Mouse (Mus musculus) liver, adult 2 months (tissue): Measurements from ENCODE around the gene Phf21b. TPM values are rescaled to one million over a fixed set of nuclear protein-coding genes. Genes with fewer than 3 reads are reported as not detected.
A peak's percentile ranks its signal among the peaks of the same experiment; 100 is the strongest.

Source experiments
- DNase-seq: peaks from one replicate; pipeline ENCODE4 v3.0.0-alpha.2; 2011; ENCODE audit warnings: low read depth, low spot score; ENCODE audit errors: extremely low read depth
- H3K27ac ChIP-seq: fragments of 200-500 bp; replicated peaks from 2 replicates; pipeline ENCODE4 v1.5.1; 2012; ENCODE audit warnings: low read depth, mild to moderate bottlenecking, control low read depth, inconsistent platforms, low read length; ENCODE audit not compliant: insufficient read depth
- H3K27me3 ChIP-seq: fragments of 200-500 bp; 2 replicates; pipeline ENCODE4 v1.6.1; 2012; ENCODE audit warnings: mild to moderate bottlenecking, moderate library complexity, low read length, inconsistent platforms; ENCODE audit not compliant: control insufficient read depth, insufficient read depth
- H3K36me3 ChIP-seq: fragments of 200-500 bp; 2 replicates; pipeline ENCODE4 v1.6.1; 2012; ENCODE audit warnings: low read length, inconsistent platforms; ENCODE audit not compliant: control insufficient read depth, insufficient read depth
- H3K4me1 ChIP-seq: fragments of 200-500 bp; 2 replicates; pipeline ENCODE4 v1.6.1; 2011; ENCODE audit warnings: low read length; ENCODE audit not compliant: control insufficient read depth, insufficient read depth
- H3K4me3 ChIP-seq: fragments of 200-500 bp; 2 replicates; pipeline ENCODE4 v1.5.1; 2011; ENCODE audit warnings: low read depth, mild to moderate bottlenecking, control low read depth, low read length, moderate library complexity; ENCODE audit not compliant: insufficient read depth
- H3K79me2 ChIP-seq: fragments of 200-500 bp; 2 replicates; pipeline ENCODE4 v1.6.1; 2012; ENCODE audit warnings: inconsistent platforms, mild to moderate bottlenecking, low read length, moderate library complexity; ENCODE audit not compliant: control insufficient read depth, insufficient read depth
- H3K9ac ChIP-seq: fragments of 200-500 bp; 2 replicates; pipeline ENCODE4 v1.6.1; 2012; ENCODE audit warnings: low read depth, mild to moderate bottlenecking, control low read depth, inconsistent platforms, low read length
- CTCF ChIP-seq: fragments of 200-500 bp; IDR thresholded peaks from 2 replicates; pipeline ENCODE4 v1.5.1; 2011; ENCODE audit warnings: low read depth, low read length, control low read depth
- POLR2A ChIP-seq: fragments of 200-500 bp; IDR thresholded peaks from 2 replicates; pipeline ENCODE4 v1.6.1; 2011; ENCODE audit warnings: low read length, control low read depth; ENCODE audit not compliant: insufficient read depth; ENCODE audit errors: extremely low read depth
- WGBS: fragments of 180-500 bp; shearing (Covaris S2); methylation state at CpG from one replicate; pipeline ENCODE4 v1.1.7; 2018; 5-methylcytosine and 5-hydroxymethylcytosine counted together
- polyA plus RNA-seq: library from polyadenylated mRNA; depleted of rRNA; stranded (reverse); fragments of >200 nt; gene quantifications from 2 replicates; pipeline ENCODE4 v1.2.3, GENCODE M21; 2012
- total RNA-seq: library from RNA; depleted of rRNA; stranded (reverse); fragments of >200 nt; gene quantifications from 2 replicates; pipeline ENCODE4 v1.2.3, GENCODE M21; 2014

Gene Phf21b
- total and polyA plus RNA-seq, 2 experiments: 0.28 to 0.29 TPM

DNA sequence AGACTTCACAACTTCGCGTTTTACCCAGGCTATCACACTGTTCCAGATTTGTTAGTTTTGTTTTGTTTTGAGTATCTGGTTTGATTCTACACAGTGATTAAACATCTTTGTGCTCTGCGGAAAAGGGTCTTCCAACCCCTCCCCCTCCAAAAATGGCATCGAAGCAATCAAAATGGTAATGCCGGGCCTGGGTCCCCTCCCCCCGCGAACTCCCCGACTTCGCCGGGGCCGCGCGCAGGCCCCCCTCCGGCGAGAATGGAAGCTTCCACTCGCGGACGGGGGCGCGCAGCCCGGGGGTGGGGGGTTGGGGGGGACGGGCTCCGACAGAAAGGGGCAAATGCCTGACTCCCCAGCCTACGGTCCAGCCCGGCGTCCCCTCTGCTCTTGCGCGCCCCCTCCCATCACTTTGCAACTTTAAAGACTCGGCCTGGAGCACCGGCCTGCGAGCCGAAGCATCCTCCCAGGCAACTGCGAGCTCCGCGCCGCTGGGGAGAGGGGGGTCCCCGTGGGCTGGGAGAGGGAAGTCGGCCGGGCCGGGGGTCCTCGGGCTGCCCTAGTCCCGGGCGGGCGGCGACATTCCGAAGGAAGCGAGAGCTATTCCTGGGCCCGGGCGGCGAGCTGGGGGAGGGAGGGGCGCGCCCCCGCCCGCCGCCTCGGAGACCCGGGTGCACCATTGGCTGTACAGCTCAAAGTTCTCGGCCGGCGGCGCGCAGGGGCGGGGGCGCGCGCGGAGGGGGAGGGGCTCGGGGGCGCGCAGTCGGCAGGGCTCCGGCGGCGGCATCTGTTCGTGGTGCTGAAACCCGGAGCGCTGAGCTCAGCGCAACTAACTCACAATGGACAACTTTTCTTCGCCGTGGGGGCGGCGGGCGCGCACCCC is 2.4 kb downstream of the Phf21b start:
- TF ChIP-seq POLR2A: no peak
- TF ChIP-seq CTCF: no peak
- Histone ChIP-seq H3K9ac (peak overlapping the region; percentile 67), H3K79me2 (no peaks in the 10 kb centered on the region), H3K36me3 (no peaks in the 10 kb centered on the region), H3K27ac (no peak overlapping the region), H3K4me1 (peaks cover 7% of the 10 kb centered on the region; the same call in 1 of the 2 replicates), H3K27me3 (peaks cover 9% of the 10 kb centered on the region; the same call in 1 of the 2 replicates), H3K4me3 (peak overlapping the region; percentile 69)
- no peak for DNase-seq
- WGBS: 2% methylated on average over 60 of the region's 84 CpGs

DNA sequence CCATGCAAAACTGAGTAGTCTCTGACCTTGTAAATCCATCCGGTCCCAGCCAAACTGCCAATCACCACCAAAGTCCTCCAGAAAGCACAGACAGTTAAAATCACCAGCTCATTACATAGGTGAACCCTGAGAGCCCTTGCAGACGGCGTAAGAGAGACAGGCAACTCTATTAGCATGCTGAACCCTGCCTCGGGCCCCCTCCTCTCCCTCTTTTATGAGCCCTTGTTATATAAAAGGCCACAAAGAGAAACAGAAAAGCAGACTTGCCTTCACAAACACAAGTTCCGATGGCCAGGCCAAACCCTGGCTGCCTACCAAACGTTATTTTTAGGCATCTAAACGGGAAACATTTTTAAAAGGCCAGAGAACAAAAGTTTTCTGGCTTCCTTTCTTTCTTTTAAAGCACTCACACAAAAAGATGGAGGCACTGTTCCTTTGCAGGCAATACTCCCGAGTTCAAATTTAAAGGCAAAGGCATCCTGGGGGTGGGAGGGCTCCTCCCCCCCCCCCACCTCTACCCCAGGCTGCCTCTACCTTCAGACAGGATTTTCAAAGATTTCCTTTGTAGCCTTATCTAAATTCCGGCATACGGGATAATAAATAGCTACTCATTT is 3.3 kb downstream of the Phf21b start:
- Histone ChIP-seq H3K4me1 (peaks cover 7% of the 10 kb centered on the region; the same call in 1 of the 2 replicates), H3K9ac (no peak overlapping the region), H3K27me3 (peaks cover 9% of the 10 kb centered on the region; the same call in 1 of the 2 replicates), H3K36me3 (no peaks in the 10 kb centered on the region), H3K27ac (no peak overlapping the region), H3K4me3 (no peak overlapping the region), H3K79me2 (no peaks in the 10 kb centered on the region)
- DNase-seq: no peak
- 25% methylated on average over 10 of the region's 10 CpGs for WGBS
- no peak for TF ChIP-seq CTCF
- TF ChIP-seq POLR2A: no peak

DNA sequence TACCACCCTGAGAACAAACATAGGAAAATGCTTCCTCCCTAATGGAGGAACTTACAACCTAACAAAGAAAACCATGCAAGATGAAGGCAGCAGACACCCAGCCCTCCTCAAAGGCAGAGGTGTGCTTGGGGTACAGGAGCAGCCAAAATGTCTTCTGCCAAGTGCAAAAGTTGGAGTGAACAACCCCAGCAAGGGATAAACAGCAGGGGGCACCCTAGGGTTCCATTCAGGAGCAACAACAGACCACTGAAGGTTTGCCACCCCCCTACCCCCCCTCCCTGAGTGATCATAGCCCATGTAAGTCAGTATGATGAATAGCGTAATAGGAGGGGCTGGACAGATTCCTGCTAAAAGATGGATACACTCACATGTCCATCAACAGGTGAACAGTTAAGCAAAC is 5.5 kb downstream of the Phf21b start:
- no peaks in the 10 kb centered on the region for H3K36me3 ChIP-seq
- no peak overlapping the region for H3K27ac ChIP-seq
- WGBS: 100% methylated on average over 1 of the region's 1 CpGs
- peaks cover 5% of the 10 kb centered on the region; the same call in 1 of the 2 replicates for H3K4me1 ChIP-seq
- TF ChIP-seq POLR2A (no peak), CTCF (no peak)
- no peak overlapping the region for H3K9ac ChIP-seq
- DNase-seq: no peak
- no peaks in the 10 kb centered on the region for H3K79me2 ChIP-seq
- no peak overlapping the region for H3K4me3 ChIP-seq
- peaks cover 9% of the 10 kb centered on the region; the same call in 1 of the 2 replicates for H3K27me3 ChIP-seq

DNA sequence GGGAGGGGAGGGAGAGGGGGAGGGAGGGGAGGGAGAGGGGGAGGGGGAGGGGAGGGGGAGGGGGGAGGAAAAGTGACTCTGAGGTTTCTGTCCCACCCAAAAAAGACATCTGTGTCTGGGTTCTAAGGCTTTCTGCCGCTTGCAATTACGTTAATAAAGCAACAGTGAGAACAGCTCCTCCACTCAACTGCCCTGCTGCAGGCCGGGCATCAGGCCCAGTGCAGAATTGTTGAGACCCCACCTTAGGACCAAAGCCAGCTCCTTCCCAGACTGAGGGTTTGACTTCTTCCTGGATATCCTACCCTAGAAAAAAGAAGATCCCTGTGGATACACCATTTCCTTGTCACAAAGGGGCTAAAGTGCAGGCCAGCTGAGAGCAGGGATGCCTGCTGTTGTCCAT is 9.6 kb downstream of the Phf21b start:
- no peak for DNase-seq
- H3K4me3 ChIP-seq: no peak overlapping the region
- H3K36me3 ChIP-seq: no peaks in the 10 kb centered on the region
- no peaks in the 10 kb centered on the region for H3K27me3 ChIP-seq
- no peak for TF ChIP-seq CTCF
- no peak for TF ChIP-seq POLR2A
- H3K79me2 ChIP-seq: no peaks in the 10 kb centered on the region
- WGBS: 84% methylated on average over 3 of the region's 3 CpGs
- no peak overlapping the region for H3K27ac ChIP-seq
- H3K4me1 ChIP-seq: no peaks in the 10 kb centered on the region
- no peak overlapping the region for H3K9ac ChIP-seq

DNA sequence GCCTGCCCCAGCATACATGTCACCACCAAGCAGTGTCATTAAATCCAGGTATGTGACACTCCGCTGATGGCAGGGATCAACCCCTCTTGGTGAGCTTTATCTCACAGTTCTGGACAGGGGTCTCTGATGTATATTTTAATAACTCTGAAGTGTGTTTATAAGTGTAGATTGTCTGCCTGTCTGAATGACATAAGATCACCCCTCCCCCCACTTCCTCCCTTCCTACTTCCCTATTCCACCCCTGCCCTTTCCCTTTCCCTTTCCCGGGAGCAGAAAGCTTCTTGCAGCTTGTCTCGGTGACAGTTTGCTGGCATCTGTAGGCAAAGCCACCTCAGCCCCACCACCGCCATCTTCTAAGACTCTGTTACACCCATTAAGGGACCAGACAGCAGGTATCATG is 11.0 kb downstream of the Phf21b start:
- H3K27me3 ChIP-seq: no peaks in the 10 kb centered on the region
- TF ChIP-seq CTCF (no peak), POLR2A (no peak)
- no peak for DNase-seq

DNA sequence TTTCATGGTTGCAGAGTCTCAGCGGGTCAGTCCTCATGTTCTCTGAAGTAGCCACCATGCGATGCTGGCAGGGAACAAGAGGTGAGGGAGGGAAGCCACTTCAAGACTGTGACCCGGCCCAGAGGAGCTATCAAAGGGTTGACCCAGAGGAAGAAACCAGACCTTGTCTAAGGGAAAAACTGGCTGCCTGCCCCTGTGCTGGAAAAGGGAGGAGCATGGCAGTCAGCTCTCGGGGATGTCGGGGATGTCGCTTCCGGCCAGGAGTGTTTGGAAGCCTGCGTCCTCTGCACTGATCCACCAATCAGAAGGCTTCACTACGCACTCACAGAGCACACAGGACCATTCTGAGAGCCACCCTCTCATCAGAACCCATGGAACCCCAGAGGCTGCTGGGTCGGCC is 12.8 kb downstream of the Phf21b start:
- Histone ChIP-seq H3K79me2 (no peaks in the 10 kb centered on the region), H3K9ac (no peak overlapping the region), H3K27me3 (no peaks in the 10 kb centered on the region), H3K27ac (no peak overlapping the region), H3K36me3 (no peaks in the 10 kb centered on the region), H3K4me1 (no peaks in the 10 kb centered on the region), H3K4me3 (no peak overlapping the region)
- WGBS: 65% methylated on average over 10 of the region's 10 CpGs
- DNase-seq: no peak
- TF ChIP-seq POLR2A (no peak), CTCF (no peak)

More for the DNA sequence above, 11.0 kb downstream of the Phf21b start:
- no peak overlapping the region for H3K9ac ChIP-seq
- H3K4me3 ChIP-seq: no peak overlapping the region
- H3K4me1 ChIP-seq: no peaks in the 10 kb centered on the region
- WGBS: 75% methylated on average over 4 of the region's 4 CpGs
- H3K36me3 ChIP-seq: no peaks in the 10 kb centered on the region
- no peak overlapping the region for H3K27ac ChIP-seq
- H3K79me2 ChIP-seq: no peaks in the 10 kb centered on the region
